ENCODE assay signal across 8 mouse cellular contexts in genomic region chr17:27799771-27800584, GRCm38 (mm10). TPM values are rescaled to one million over a fixed set of nuclear protein-coding genes. Genes with fewer than 3 reads are reported as not detected.
A peak's percentile ranks its signal among the peaks of the same experiment; 100 is the strongest.
DNase-seq lines count a peak whose midpoint lies in the region; ATAC-seq and TF ChIP-seq lines count a peak whose summit lies in the region.

No protein-coding gene starts in this region.

- no peaks in the 10 kb centered on the region for H3K36me3 ChIP-seq in lung, embryonic 14.5 days (ENCODE audit: insufficient read depth)
- no peaks in the 10 kb centered on the region for H3K36me3 ChIP-seq in kidney, embryonic 15.5 days
- no peaks in the 10 kb centered on the region for H3K36me3 ChIP-seq in midbrain, embryonic 10.5 days

- H3K4me1 ChIP-seq in lung, embryonic 14.5 days (ENCODE audit: insufficient read depth): peaks cover 29% of the 10 kb centered on the region
- H3K4me1 ChIP-seq in kidney, embryonic 15.5 days: peaks cover 55% of the 10 kb centered on the region
- peaks cover 43% of the 10 kb centered on the region for H3K4me1 ChIP-seq in midbrain, embryonic 10.5 days

- no peaks in the 10 kb centered on the region for H3K27me3 ChIP-seq in lung, embryonic 14.5 days (ENCODE audit: insufficient read depth, low read length)
- H3K27me3 ChIP-seq in kidney, embryonic 15.5 days: no peaks in the 10 kb centered on the region
- H3K27me3 ChIP-seq in midbrain, embryonic 10.5 days (ENCODE audit: low read depth, poor library complexity, severe bottlenecking): no peaks in the 10 kb centered on the region

- no peaks in the 10 kb centered on the region for H3K9me3 ChIP-seq in lung, embryonic 14.5 days (ENCODE audit: low read depth, low read length)
- no peaks in the 10 kb centered on the region for H3K9me3 ChIP-seq in kidney, embryonic 15.5 days (replicated peaks)
- no peaks in the 10 kb centered on the region for H3K9me3 ChIP-seq in midbrain, embryonic 10.5 days (replicated peaks)

- TF ChIP-seq CTCF in lung, embryonic 14.5 days (IDR thresholded peaks at IDR 0.05; ENCODE audit: low read depth): no peak

- peak overlapping the region; percentile 26 for H3K9ac ChIP-seq in lung, embryonic 14.5 days
- no peak overlapping the region for H3K9ac ChIP-seq in kidney, embryonic 15.5 days

- H3K27ac ChIP-seq in lung, embryonic 14.5 days (ENCODE audit: low read depth): peak overlapping the region; percentile 94
- peak overlapping the region; percentile 93 for H3K27ac ChIP-seq in kidney, embryonic 15.5 days
- peak overlapping the region; percentile 77 for H3K27ac ChIP-seq in midbrain, embryonic 10.5 days (replicated peaks)

- ATAC-seq in lung, embryonic 14.5 days (ENCODE audit: insufficient read depth): peak; percentile 84
- peak; percentile 86 for ATAC-seq in kidney, embryonic 15.5 days (replicated peaks; ENCODE audit: low FRiP score)

- DNase-seq in lung, embryonic 14.5 days: peak; percentile 77
- DNase-seq in lung, postnatal 4 days: no peak
- DNase-seq in fibroblast of lung, adult 2 months (ENCODE audit: low read depth): peak; percentile 84
- DNase-seq in midbrain, embryonic 10.5 days (ENCODE audit: low spot score): peak; percentile 17
- DNase-seq in testis, postnatal 10 days (ENCODE audit: low spot score): no peak
- no peak for DNase-seq in right cerebral cortex, postnatal 4 days
- DNase-seq in cerebellum, adult 9-11 months: no peak

- H3K4me2 ChIP-seq in lung, embryonic 14.5 days: peak overlapping the region; percentile 24
- H3K4me2 ChIP-seq in kidney, embryonic 15.5 days: peak overlapping the region; percentile 33

- whole genome bisulfite sequencing in lung, embryonic 14.5 days: 27% methylated on average over 16 of the region's 16 CpGs
- WGBS in kidney, embryonic 15.5 days: 12% methylated on average over 16 of the region's 16 CpGs
- WGBS in midbrain, embryonic 10.5 days: 72% methylated on average over 16 of the region's 16 CpGs

- no peak overlapping the region for H3K4me3 ChIP-seq in lung, embryonic 14.5 days (ENCODE audit: low read depth, low read length)
- H3K4me3 ChIP-seq in kidney, embryonic 15.5 days (replicated peaks): 0 out of 2 replicates have a peak overlapping the region, but pooled peaks have one; percentile 0
- H3K4me3 ChIP-seq in midbrain, embryonic 10.5 days: no peak overlapping the region

RNA-seq across cellular contexts. Expression of gene D17Wsu92e, which starts 20.5 kb away (rescaled TPM):
- polyA plus RNA-seq in lung, embryonic 14.5 days (2014; fragmentation: Nextera tagmentation; extraction: Ambion mirVana): 19.5 and 20.3 TPM in 2 replicates
- 16.7 and 16.8 TPM in 2 replicates for polyA plus RNA-seq in kidney, embryonic 15.5 days (2015; fragmentation: Nextera tagmentation; extraction: Ambion mirVana)
- polyA plus RNA-seq in midbrain, embryonic 10.5 days (2016; fragmentation: Nextera tagmentation; extraction: Ambion mirVana): 11.1 and 12.1 TPM in 2 replicates

RNA-seq across cellular contexts. Expression of gene Snrpc, which starts 38.0 kb away (rescaled TPM):
- polyA plus RNA-seq in lung, embryonic 14.5 days (2014; fragmentation: Nextera tagmentation; extraction: Ambion mirVana): 361 and 368 TPM in 2 replicates
- 330 and 331 TPM in 2 replicates for polyA plus RNA-seq in kidney, embryonic 15.5 days (2015; fragmentation: Nextera tagmentation; extraction: Ambion mirVana)
- polyA plus RNA-seq in midbrain, embryonic 10.5 days (2016; fragmentation: Nextera tagmentation; extraction: Ambion mirVana): 403 and 447 TPM in 2 replicates

RNA-seq across cellular contexts. Expression of gene Uhrf1bp1, which starts 56.3 kb away (rescaled TPM):
- polyA plus RNA-seq in lung, embryonic 14.5 days (2014; fragmentation: Nextera tagmentation; extraction: Ambion mirVana): 7.1 and 8.0 TPM in 2 replicates
- polyA plus RNA-seq in kidney, embryonic 15.5 days (2015; fragmentation: Nextera tagmentation; extraction: Ambion mirVana): 6.1 and 7.9 TPM in 2 replicates
- 6.3 and 6.6 TPM in 2 replicates for polyA plus RNA-seq in midbrain, embryonic 10.5 days (2016; fragmentation: Nextera tagmentation; extraction: Ambion mirVana)

Comparison
In these comparisons a context has a peak if more than half of its experiments do, and no peak if none do; other contexts are left out.
1. DNase-seq: peak in lung, embryonic 14.5 days (single experiment), fibroblast of lung, adult 2 months (single experiment) and midbrain, embryonic 10.5 days (single experiment); none in lung, postnatal 4 days (0 of 2), testis, postnatal 10 days (single experiment), right cerebral cortex, postnatal 4 days (single experiment) and cerebellum, adult 9-11 months (single experiment).
2. Peak in every context shown above with its lines, with median percentiles within 50 percentile points of each other: H3K27ac ChIP-seq.